Mouse (Mus musculus) CH12.LX (cell line): Measurements from ENCODE around the gene Hectd1. TPM values are rescaled to one million over a fixed set of nuclear protein-coding genes. Genes with fewer than 3 reads are reported as not detected.

Source experiments
- DNase-seq: peaks from one replicate; pipeline ENCODE4 v3.0.0-alpha.2; 2013; ENCODE audit errors: extremely low read depth
- H3K27ac ChIP-seq: 2 replicates; pipeline ENCODE4 v1.5.1; 2012; ENCODE audit warnings: low read depth, mild to moderate bottlenecking, control low read depth, moderate library complexity; ENCODE audit not compliant: insufficient read depth
- H3K27me3 ChIP-seq: replicated peaks from 2 replicates; pipeline ENCODE3; 2012; ENCODE audit warnings: inconsistent platforms
- H3K36me3 ChIP-seq, 2 experiments: replicated peaks in 1 of 2; 2 replicates each; pipeline versions ENCODE3 to v1.6.1; 2012; ENCODE audit warnings: inconsistent platforms in 1 of 2, low read length in 1 of 2, mild to moderate bottlenecking in 1 of 2, mixed read lengths in 1 of 2, moderate library complexity in 1 of 2; ENCODE audit not compliant: control insufficient read depth in 1 of 2, insufficient read depth in 1 of 2
- H3K4me1 ChIP-seq, 2 experiments: 2 replicates each; pipeline ENCODE4 v1.6.1; 2012; ENCODE audit warnings: inconsistent platforms in 1 of 2, moderate library complexity in 1 of 2; ENCODE audit not compliant: insufficient read depth in 2 of 2, control insufficient read depth in 1 of 2
- H3K4me2 ChIP-seq: 2 replicates; pipeline ENCODE4 v1.6.1; 2012; ENCODE audit warnings: low read depth, mild to moderate bottlenecking, control low read depth; ENCODE audit not compliant: poor library complexity, insufficient read depth, severe bottlenecking
- H3K4me3 ChIP-seq, 3 experiments: fragments of 150-350 bp in 1 of 3; sonication (generic) in 1 of 3; replicated peaks in 1 of 3; 2 replicates each; pipeline versions ENCODE3 to v1.5.1; 2011 to 2012; ENCODE audit warnings: low read depth in 2 of 3, low read length in 2 of 3, mild to moderate bottlenecking in 2 of 3, moderate library complexity in 2 of 3, control low read depth in 1 of 3, improper control_type of control experiment in 1 of 3, inconsistent platforms in 1 of 3, mixed read lengths in 1 of 3; ENCODE audit not compliant: poor library complexity in 1 of 3
- H3K79me2 ChIP-seq: replicated peaks from 2 replicates; pipeline ENCODE4 v1.6.1; 2012; ENCODE audit warnings: mild to moderate bottlenecking, moderate library complexity; ENCODE audit not compliant: control insufficient read depth, poor library complexity, insufficient read depth, severe bottlenecking; ENCODE audit errors: extremely low read depth
- H3K9ac ChIP-seq: 2 replicates; pipeline ENCODE4 v1.6.1; 2012; ENCODE audit warnings: low read depth, mild to moderate bottlenecking, control low read depth, moderate library complexity; ENCODE audit not compliant: insufficient read depth
- H3K9me3 ChIP-seq: replicated peaks from 2 replicates; pipeline ENCODE3; 2012; ENCODE audit warnings: low read length, inconsistent platforms, mixed read lengths
- BHLHE40 ChIP-seq: IDR thresholded peaks from 2 replicates; pipeline ENCODE4 v1.6.1; 2011; ENCODE audit warnings: mild to moderate bottlenecking, low read depth, low read length, improper control_type of control experiment
- CHD1 ChIP-seq: IDR thresholded peaks from 2 replicates; pipeline ENCODE4 v1.6.1; 2012; ENCODE audit warnings: low read depth, low read length, improper control_type of control experiment, inconsistent platforms
- CTCF ChIP-seq, 2 experiments: IDR thresholded peaks in 1 of 2; conservative IDR thresholded peaks in 1 of 2; 2 replicates each; pipeline ENCODE4 v1.5.1; 2011 to 2012; ENCODE audit warnings: low read depth in 2 of 2, low read length in 2 of 2, improper control_type of control experiment in 1 of 2, inconsistent platforms in 1 of 2, mild to moderate bottlenecking in 1 of 2, moderate library complexity in 1 of 2
- ELF1 ChIP-seq: IDR thresholded peaks from 2 replicates; pipeline ENCODE4 v1.6.1; 2014; ENCODE audit warnings: low read depth, mild to moderate bottlenecking, inconsistent platforms, low read length, improper control_type of control experiment
- HCFC1 ChIP-seq: IDR thresholded peaks from 2 replicates; pipeline ENCODE4 v1.6.1; 2012; ENCODE audit warnings: low read depth, mild to moderate bottlenecking, inconsistent platforms, low read length, improper control_type of control experiment
- IRF4 ChIP-seq: IDR thresholded peaks from 2 replicates; pipeline ENCODE4 v1.6.1; 2014; ENCODE audit warnings: low read depth, mild to moderate bottlenecking, inconsistent platforms, low read length, improper control_type of control experiment
- JUN ChIP-seq: IDR thresholded peaks from 2 replicates; pipeline ENCODE4 v1.6.1; 2011; ENCODE audit warnings: low read depth, mild to moderate bottlenecking, low read length, improper control_type of control experiment, moderate library complexity; ENCODE audit not compliant: insufficient read depth
- JUND ChIP-seq: conservative IDR thresholded peaks from 2 replicates; pipeline ENCODE4 v1.6.1; 2011; ENCODE audit warnings: low read depth, low read length, improper control_type of control experiment
- KAT2A ChIP-seq: IDR thresholded peaks from 2 replicates; pipeline ENCODE4 v1.6.1; 2012; ENCODE audit warnings: low read length, improper control_type of control experiment, inconsistent platforms; ENCODE audit not compliant: insufficient replicate concordance
- MAFK ChIP-seq: IDR thresholded peaks from 2 replicates; pipeline ENCODE4 v1.6.1; 2011; ENCODE audit warnings: low read length, improper control_type of control experiment; ENCODE audit not compliant: insufficient replicate concordance
- MAX ChIP-seq: IDR thresholded peaks from 2 replicates; pipeline ENCODE4 v1.6.1; 2011; ENCODE audit warnings: low read length, improper control_type of control experiment
- MEF2A ChIP-seq: IDR thresholded peaks from 2 replicates; pipeline ENCODE4 v1.6.1; 2014; ENCODE audit warnings: low read depth, mild to moderate bottlenecking, inconsistent platforms, low read length, improper control_type of control experiment, borderline replicate concordance
- MXI1 ChIP-seq: IDR thresholded peaks from 2 replicates; pipeline ENCODE4 v1.6.1; 2011; ENCODE audit warnings: mild to moderate bottlenecking, low read depth, low read length, improper control_type of control experiment
- NELFE ChIP-seq: IDR thresholded peaks from 2 replicates; pipeline ENCODE4 v1.6.1; 2011; ENCODE audit warnings: low read depth, low read length, improper control_type of control experiment
- PAX5 ChIP-seq: IDR thresholded peaks from 2 replicates; pipeline ENCODE4 v1.6.1; 2012; ENCODE audit warnings: low read length, inconsistent platforms, mixed read lengths
- POLR2AphosphoS2 ChIP-seq: IDR thresholded peaks from 2 replicates; pipeline ENCODE4 v1.6.1; 2011; ENCODE audit warnings: low read depth, low read length, improper control_type of control experiment
- SIN3A ChIP-seq: IDR thresholded peaks from 2 replicates; pipeline ENCODE4 v1.6.1; 2012; ENCODE audit warnings: low read length, improper control_type of control experiment, inconsistent platforms
- SMC3 ChIP-seq: IDR thresholded peaks from 2 replicates; pipeline ENCODE4 v1.6.1; 2011; ENCODE audit warnings: low read depth, low read length, improper control_type of control experiment
- TCF12 ChIP-seq: IDR thresholded peaks from 2 replicates; pipeline ENCODE4 v1.6.1; 2014; ENCODE audit warnings: low read depth, mild to moderate bottlenecking, inconsistent platforms, low read length, improper control_type of control experiment
- UBTF ChIP-seq: IDR thresholded peaks from 2 replicates; pipeline ENCODE4 v1.6.1; 2012; ENCODE audit warnings: low read depth, mild to moderate bottlenecking, inconsistent platforms, low read length, improper control_type of control experiment, moderate library complexity
- ZKSCAN1 ChIP-seq: IDR thresholded peaks from 2 replicates; pipeline ENCODE4 v1.6.1; 2012; ENCODE audit warnings: low read depth, inconsistent platforms, low read length, improper control_type of control experiment, borderline replicate concordance
- ZNF384 ChIP-seq: IDR thresholded peaks from 2 replicates; pipeline ENCODE4 v1.6.1; 2012; ENCODE audit warnings: low read depth, low read length, improper control_type of control experiment, inconsistent platforms
- dilution Hi-C: fragments of 300-500 bp; cut with MboI; formaldehyde crosslinking; loops from 2 replicates; pipeline ENCODE4 v1.14.3; 2020; ENCODE audit warnings: low sequenced_read_pairs; ENCODE audit not compliant: extremely low pct_unique_long_range_greater_than_20kb, extremely low pct_ligation_motif_present
- in situ Hi-C: fragments of 300-500 bp; cut with MboI; formaldehyde crosslinking; loops from 3 replicates; pipeline ENCODE4 v1.14.3; 2019; ENCODE audit warnings: low sequenced_read_pairs, low pct_ligation_motif_present, low pct_unique_long_range_greater_than_20kb, mixed read lengths
- polyA plus RNA-seq: library from polyadenylated mRNA; unstranded; fragments of >175 nt; gene quantifications from 2 replicates; pipeline ENCODE4 v1.2.1, GENCODE M21; 2012; ENCODE audit warnings: low read depth; ENCODE audit not compliant: insufficient read length
- total RNA-seq, 2 experiments: library from RNA; depleted of rRNA; stranded (reverse); fragments of 300-350 nt in 1 of 2; fragments of >200 nt in 1 of 2; gene quantifications; 2 replicates each; pipeline ENCODE4 v1.2.3; 2012 to 2014

The Hectd1 gene
- total and polyA plus RNA-seq, 3 experiments = 36.2 to 42.3 (median 41.4) TPM

- Histone ChIP-seq H3K36me3 (peaks cover 0 to 7% of the 10 kb centered on the region in 2 experiments), H3K4me2 (no peak overlapping the region), H3K27ac (no peak overlapping the region), H3K9ac (no peak overlapping the region), H3K4me1 (peaks cover 3 to 14% of the 10 kb centered on the region in 2 experiments; a peak in 3 of 4 replicates), H3K79me2 (no peaks in the 10 kb centered on the region), H3K9me3 (no peaks in the 10 kb centered on the region), H3K27me3 (no peaks in the 10 kb centered on the region), H3K4me3 (no peak overlapping the region)
- dilution Hi-C loops = no loop called here
- no peak for TF ChIP-seq SIN3A
- no peak for TF ChIP-seq MEF2A
- TF ChIP-seq MXI1 = no peak
- DNase-seq = no peak
- in situ Hi-C loops = no loop called here
These were observed 42.3 kb upstream of the Hectd1 start for GRCm38 (mm10) chr12:51871446-51872144.

- in situ Hi-C loops (no loop called here), dilution Hi-C loops (no loop called here)
- peaks cover 18 to 35% of the 10 kb centered on the region in 2 experiments for H3K4me1 ChIP-seq
These were observed 40.2 kb upstream of the Hectd1 start for GRCm38 (mm10) chr12:51869511-51869910.

GRCm38 (mm10) chr12:51867076-51867475 is 37.7 kb upstream of the Hectd1 start:
- TF ChIP-seq SMC3 (no peak), UBTF (no peak), SIN3A (no peak), POLR2AphosphoS2 (no peak), KAT2A (no peak), CHD1 (no peak), CTCF (conservative IDR thresholded peaks at IDR 0.05 in 1 of 2, IDR thresholded peaks at IDR 0.05 in 1 of 2; ENCODE audit: low read depth in 2 of 2, low read length in 2 of 2) (no peak), PAX5 (no peak), JUND (no peak), ZKSCAN1 (no peak), JUN (no peak), ZNF384 (no peak), HCFC1 (no peak), MAFK (no peak), TCF12 (no peak), MAX (no peak), ELF1 (no peak), BHLHE40 (no peak), NELFE (no peak)
- H3K79me2 ChIP-seq = no peaks in the 10 kb centered on the region
- dilution Hi-C loops = no loop called here
- H3K4me1 ChIP-seq = peaks cover 19 to 39% of the 10 kb centered on the region in 2 experiments
- no peak overlapping the region for H3K9ac ChIP-seq
- no peak for DNase-seq
- H3K4me3 ChIP-seq = no peak overlapping the region
- in situ Hi-C loops = no loop called here
- H3K36me3 ChIP-seq = no peaks in the 10 kb centered on the region
- H3K9me3 ChIP-seq = no peaks in the 10 kb centered on the region
- no peak overlapping the region for H3K4me2 ChIP-seq
- H3K27me3 ChIP-seq = no peaks in the 10 kb centered on the region
- H3K27ac ChIP-seq = no peak overlapping the region

More at GRCm38 (mm10) chr12:51869511-51869910, 40.2 kb upstream of the Hectd1 start:
- H3K27ac ChIP-seq = no peak overlapping the region
- no peak overlapping the region for H3K9ac ChIP-seq
- H3K27me3 ChIP-seq = no peaks in the 10 kb centered on the region
- no peaks in the 10 kb centered on the region for H3K79me2 ChIP-seq
- peaks cover 0 to 4% of the 10 kb centered on the region in 2 experiments for H3K36me3 ChIP-seq
- TF ChIP-seq ZNF384 (no peak), IRF4 (no peak)
- H3K4me3 ChIP-seq = no peak overlapping the region
- DNase-seq = no peak
- no peak overlapping the region for H3K4me2 ChIP-seq
- H3K9me3 ChIP-seq = no peaks in the 10 kb centered on the region
